Mouse (Mus musculus): Measurements from ENCODE around the gene Rbm25. TPM values are rescaled to one million over a fixed set of nuclear protein-coding genes. Genes with fewer than 3 reads are reported as not detected.

Gene Rbm25
- polyA plus RNA-seq, 1 experiment, result 32.3 TPM

GRCm38 (mm10) chr12:83641233-83641632 lies 10.2 kb downstream of the Rbm25 start:
- H3K4me1 ChIP-seq (ENCODE audit: control insufficient read depth, insufficient read depth, low read length), result no peaks in the 10 kb centered on the region
- no peak for DNase-seq
- TF ChIP-seq POLR2A (IDR thresholded peaks at IDR 0.05; ENCODE audit: borderline replicate concordance, extremely low read depth, low read depth, low read length) (no peak), CTCF (IDR thresholded peaks at IDR 0.05; ENCODE audit: insufficient read depth, low read length) (no peak)
- H3K4me3 ChIP-seq (replicated peaks; ENCODE audit: extremely low read depth, low read depth, low read length), result no peak overlapping the region
- WGBS, result 94% methylated on average over 2 of the region's 2 CpGs

GRCm38 (mm10) chr12:83643116-83643515 lies 12.1 kb downstream of the Rbm25 start:
- TF ChIP-seq POLR2A (IDR thresholded peaks at IDR 0.05; ENCODE audit: borderline replicate concordance, extremely low read depth, low read depth, low read length) (no peak), CTCF (IDR thresholded peaks at IDR 0.05; ENCODE audit: insufficient read depth, low read length) (no peak)
- 73% methylated on average over 1 of the region's 1 CpGs for WGBS
- DNase-seq, result no peak
- Histone ChIP-seq H3K4me3 (replicated peaks; ENCODE audit: extremely low read depth, low read depth, low read length) (no peak overlapping the region), H3K4me1 (ENCODE audit: control insufficient read depth, insufficient read depth, low read length) (no peaks in the 10 kb centered on the region)

- WGBS, result 74% methylated on average over 3 of the region's 3 CpGs
- no peak overlapping the region for H3K4me3 ChIP-seq (replicated peaks; ENCODE audit: extremely low read depth, low read depth, low read length)
- DNase-seq, result no peak
- H3K4me1 ChIP-seq (ENCODE audit: control insufficient read depth, insufficient read depth, low read length), result no peaks in the 10 kb centered on the region
- TF ChIP-seq CTCF (IDR thresholded peaks at IDR 0.05; ENCODE audit: insufficient read depth, low read length) (no peak), POLR2A (IDR thresholded peaks at IDR 0.05; ENCODE audit: borderline replicate concordance, extremely low read depth, low read depth, low read length) (no peak)
Observed at GRCm38 (mm10) chr12:83650346-83650745, 19.3 kb downstream of the Rbm25 start.

GRCm38 (mm10) chr12:83651414-83651813 lies 20.4 kb downstream of the Rbm25 start:
- H3K4me3 ChIP-seq (replicated peaks; ENCODE audit: extremely low read depth, low read depth, low read length), result no peak overlapping the region
- no peak for TF ChIP-seq CTCF (IDR thresholded peaks at IDR 0.05; ENCODE audit: insufficient read depth, low read length)
- TF ChIP-seq POLR2A (IDR thresholded peaks at IDR 0.05; ENCODE audit: borderline replicate concordance, extremely low read depth, low read depth, low read length), result no peak
- H3K4me1 ChIP-seq (ENCODE audit: control insufficient read depth, insufficient read depth, low read length), result no peaks in the 10 kb centered on the region
- no peak for DNase-seq

GRCm38 (mm10) chr12:83685466-83685865 lies 54.4 kb downstream of the Rbm25 start:
- no peak for DNase-seq
- H3K4me1 ChIP-seq (ENCODE audit: control insufficient read depth, insufficient read depth, low read length), result peaks cover 9% of the 10 kb centered on the region
- H3K4me3 ChIP-seq (replicated peaks; ENCODE audit: extremely low read depth, low read depth, low read length), result no peak overlapping the region
- TF ChIP-seq POLR2A (IDR thresholded peaks at IDR 0.05; ENCODE audit: borderline replicate concordance, extremely low read depth, low read depth, low read length) (no peak), CTCF (IDR thresholded peaks at IDR 0.05; ENCODE audit: insufficient read depth, low read length) (no peak)
- 91% methylated on average over 1 of the region's 1 CpGs for WGBS

- peaks cover 9% of the 10 kb centered on the region for H3K4me1 ChIP-seq (ENCODE audit: control insufficient read depth, insufficient read depth, low read length)
- DNase-seq, result no peak
- TF ChIP-seq POLR2A (IDR thresholded peaks at IDR 0.05; ENCODE audit: borderline replicate concordance, extremely low read depth, low read depth, low read length), result no peak
- TF ChIP-seq CTCF (IDR thresholded peaks at IDR 0.05; ENCODE audit: insufficient read depth, low read length), result no peak
- 86% methylated on average over 9 of the region's 9 CpGs for WGBS
- H3K4me3 ChIP-seq (replicated peaks; ENCODE audit: extremely low read depth, low read depth, low read length), result no peak overlapping the region
Observed at GRCm38 (mm10) chr12:83686575-83687350, 55.7 kb downstream of the Rbm25 start.

GRCm38 (mm10) chr12:83687934-83688315 lies 56.9 kb downstream of the Rbm25 start, which contains the start of gene Psen1:
Psen1 (plus strand) TSS chr12:83688152.
- Histone ChIP-seq H3K4me1 (ENCODE audit: control insufficient read depth, insufficient read depth, low read length) (peaks cover 9% of the 10 kb centered on the region), H3K4me3 (replicated peaks; ENCODE audit: extremely low read depth, low read depth, low read length) (peak within 1 kb of the TSS; percentile 83)
- TF ChIP-seq POLR2A (IDR thresholded peaks at IDR 0.05; ENCODE audit: borderline replicate concordance, extremely low read depth, low read depth, low read length) (peak; percentile 67; the same call in 1 of the 2 replicates), CTCF (IDR thresholded peaks at IDR 0.05; ENCODE audit: insufficient read depth, low read length) (no peak)
- DNase-seq, result peak; percentile 93
- WGBS, result under 1% methylated on average over 38 of the region's 38 CpGs

- under 1% methylated on average over 49 of the region's 49 CpGs for WGBS
- no peak for DNase-seq
- TF ChIP-seq POLR2A (IDR thresholded peaks at IDR 0.05; ENCODE audit: borderline replicate concordance, extremely low read depth, low read depth, low read length) (no peak), CTCF (IDR thresholded peaks at IDR 0.05; ENCODE audit: insufficient read depth, low read length) (no peak)
- peaks cover 9% of the 10 kb centered on the region for H3K4me1 ChIP-seq (ENCODE audit: control insufficient read depth, insufficient read depth, low read length)
- H3K4me3 ChIP-seq (replicated peaks; ENCODE audit: extremely low read depth, low read depth, low read length), result peak overlapping the region; percentile 83
Observed at GRCm38 (mm10) chr12:83688316-83689086, 57.5 kb downstream of the Rbm25 start.

GRCm38 (mm10) chr12:83689087-83689432 lies 58.0 kb downstream of the Rbm25 start:
- peak; percentile 9 for DNase-seq
- Histone ChIP-seq H3K4me1 (ENCODE audit: control insufficient read depth, insufficient read depth, low read length) (peaks cover 9% of the 10 kb centered on the region), H3K4me3 (replicated peaks; ENCODE audit: extremely low read depth, low read depth, low read length) (peak overlapping the region; percentile 83)
- WGBS, result 10% methylated on average over 6 of the region's 6 CpGs
- no peak for TF ChIP-seq CTCF (IDR thresholded peaks at IDR 0.05; ENCODE audit: insufficient read depth, low read length)
- TF ChIP-seq POLR2A (IDR thresholded peaks at IDR 0.05; ENCODE audit: borderline replicate concordance, extremely low read depth, low read depth, low read length), result no peak
